ENCODE assay signal across 27 mouse cellular contexts in genomic region chr19:55720409-55721092, GRCm38 (mm10). TPM values are rescaled to one million over a fixed set of nuclear protein-coding genes. Genes with fewer than 3 reads are reported as not detected.
A peak's percentile ranks its signal among the peaks of the same experiment; 100 is the strongest.
DNase-seq lines count a peak whose midpoint lies in the region; TF ChIP-seq lines count a peak whose summit lies in the region.
"Had no signal": no experiment of that assay in that cellular context is flagged by ENCODE, and none has a peak within 500 bp of the region (broad histone marks: within the 10 kb centered on the region; RNA-seq: fewer than 3 reads in every experiment).

No protein-coding gene starts in this region.

- no peaks in the 10 kb centered on the region for H3K79me2 ChIP-seq in C2C12 (ENCODE audit: control insufficient read depth, insufficient read depth)
- H3K79me2 ChIP-seq in myocyte (ENCODE audit: control insufficient read depth, insufficient read depth), result no peaks in the 10 kb centered on the region

- TF ChIP-seq CTCF in gastrocnemius, adult 2 months (IDR thresholded peaks at IDR 0.05), result no peak; the same call in 1 of the 2 replicates
- no peak for TF ChIP-seq CTCF in C2C12 (IDR thresholded peaks at IDR 0.05; ENCODE audit: control insufficient read depth, insufficient read depth, insufficient read length)
- no peak for TF ChIP-seq CTCF in ES-Bruce4 (IDR thresholded peaks at IDR 0.05; ENCODE audit: low read depth, low read length)

- TF ChIP-seq POLR2A in ES-Bruce4 (IDR thresholded peaks at IDR 0.05; ENCODE audit: insufficient read depth, low read length) (no peak), myocyte (IDR thresholded peaks at IDR 0.05; ENCODE audit: insufficient read length, low read depth) (no peak)

- intact Hi-C loops in gastrocnemius, adult 2 months (cut with DNase I), result no loop called here
- intact Hi-C loops in gastrocnemius, postnatal 36 days (cut with DNase I), result no loop called here

- no peak for DNase-seq in gastrocnemius, adult 2 months
- no peak for DNase-seq in gastrocnemius, postnatal 36 days
- DNase-seq in adrenal gland, adult 18-20 months (ENCODE audit: low spot score in 2 of 2), result no peak
- no peak for DNase-seq in right cerebral cortex, adult 2 months (ENCODE audit: low spot score in 2 of 2)
- DNase-seq: adrenal gland, adult 2 months; adrenal gland, postnatal 14 days; cerebellum, adult 11 months; cerebellum, adult 2 months; cerebellum, adult 9-11 months; cerebellum, postnatal 36 days; embryo, embryonic 11 days; heart, adult 18-20 months; heart, postnatal 10 days; heart, postnatal 36 days had no signal

- H3K9me3 ChIP-seq in ES-Bruce4 (replicated peaks; ENCODE audit: control insufficient read depth, insufficient read depth, low read length, poor library complexity, severe bottlenecking), result no peaks in the 10 kb centered on the region
- H3K9me3 ChIP-seq: embryonic facial prominence, embryonic 10.5 days; embryonic facial prominence, embryonic 13.5 days; forebrain, embryonic 12.5 days; forebrain, embryonic 15.5 days; heart, embryonic 15.5 days; hindbrain, embryonic 10.5 days; hindbrain, embryonic 13.5 days; intestine, embryonic 15.5 days had no signal

- H3K27ac ChIP-seq in gastrocnemius, adult 2 months, result no peak overlapping the region
- no peak overlapping the region for H3K27ac ChIP-seq in ES-Bruce4 (ENCODE audit: insufficient read depth, low read length)
- H3K27ac ChIP-seq: embryonic facial prominence, embryonic 10.5 days; embryonic facial prominence, embryonic 13.5 days; forebrain, embryonic 12.5 days; forebrain, embryonic 15.5 days; heart, embryonic 15.5 days; hindbrain, embryonic 10.5 days; hindbrain, embryonic 13.5 days; intestine, embryonic 15.5 days had no signal

- TF ChIP-seq EP300 in ES-Bruce4 (IDR thresholded peaks at IDR 0.05; ENCODE audit: insufficient read depth, low read depth, low read length), result no peak

- H3K4me2 ChIP-seq in myocyte (ENCODE audit: low read depth), result peak overlapping the region; percentile 86
- H3K4me2 ChIP-seq: embryonic facial prominence, embryonic 13.5 days; forebrain, embryonic 12.5 days; forebrain, embryonic 15.5 days; heart, embryonic 12.5 days; heart, embryonic 15.5 days; hindbrain, embryonic 13.5 days; intestine, embryonic 15.5 days had no signal

- H3K4me3 ChIP-seq in gastrocnemius, adult 2 months, result peak overlapping the region; percentile 23
- H3K4me3 ChIP-seq in C2C12 (ENCODE audit: insufficient read depth, poor library complexity, severe bottlenecking), result no peak overlapping the region
- peak overlapping the region; percentile 10; the same call in 1 of the 2 replicates for H3K4me3 ChIP-seq in ES-Bruce4 (ENCODE audit: low read depth, low read length)
- peak overlapping the region; percentile 8 for H3K4me3 ChIP-seq in myocyte
- H3K4me3 ChIP-seq: embryonic facial prominence, embryonic 10.5 days; embryonic facial prominence, embryonic 13.5 days; erythroblast, embryonic 14.5 days; forebrain, embryonic 12.5 days; forebrain, embryonic 15.5 days; heart, embryonic 12.5 days; heart, embryonic 15.5 days; hindbrain, embryonic 10.5 days; hindbrain, embryonic 13.5 days; intestine, embryonic 15.5 days had no signal

- H3K79me3 ChIP-seq in C2C12 (ENCODE audit: low read depth), result no peaks in the 10 kb centered on the region

- H3K36me3 ChIP-seq in C2C12 (ENCODE audit: control insufficient read depth, insufficient read depth), result no peaks in the 10 kb centered on the region
- no peaks in the 10 kb centered on the region for H3K36me3 ChIP-seq in ES-Bruce4 (ENCODE audit: control insufficient read depth, insufficient read depth, low read length, poor library complexity, severe bottlenecking)
- no peaks in the 10 kb centered on the region for H3K36me3 ChIP-seq in myocyte (ENCODE audit: control insufficient read depth, insufficient read depth)
- H3K36me3 ChIP-seq: embryonic facial prominence, embryonic 10.5 days; embryonic facial prominence, embryonic 13.5 days; forebrain, embryonic 12.5 days; forebrain, embryonic 15.5 days; heart, embryonic 12.5 days; heart, embryonic 15.5 days; hindbrain, embryonic 10.5 days; hindbrain, embryonic 13.5 days; intestine, embryonic 15.5 days had no signal

- H3K27me3 ChIP-seq in C2C12 (ENCODE audit: control insufficient read depth, insufficient read depth, insufficient read length), result no peaks in the 10 kb centered on the region
- H3K27me3 ChIP-seq in ES-Bruce4 (ENCODE audit: control insufficient read depth, insufficient read depth, low read length, poor library complexity, severe bottlenecking), result no peaks in the 10 kb centered on the region
- H3K27me3 ChIP-seq in myocyte (ENCODE audit: control insufficient read depth, insufficient read depth, insufficient read length), result no peaks in the 10 kb centered on the region
- H3K27me3 ChIP-seq: embryonic facial prominence, embryonic 13.5 days; forebrain, embryonic 15.5 days; heart, embryonic 12.5 days; heart, embryonic 15.5 days; intestine, embryonic 15.5 days had no signal

- H3K4me1 ChIP-seq in ES-Bruce4 (ENCODE audit: control insufficient read depth, insufficient read depth, low read length), result peaks cover 10% of the 10 kb centered on the region
- H3K4me1 ChIP-seq: forebrain, embryonic 15.5 days had no signal

- H3K9ac ChIP-seq in ES-Bruce4 (ENCODE audit: low read depth, poor library complexity, severe bottlenecking), result peak overlapping the region; percentile 20; the same call in 1 of the 2 replicates
- H3K9ac ChIP-seq: embryonic facial prominence, embryonic 13.5 days; forebrain, embryonic 12.5 days; forebrain, embryonic 15.5 days; heart, embryonic 12.5 days; heart, embryonic 15.5 days; hindbrain, embryonic 13.5 days; intestine, embryonic 15.5 days had no signal

- peak overlapping the region; percentile 25 for H3ac ChIP-seq in C2C12 (ENCODE audit: control insufficient read depth, insufficient read length, low read depth)
- H3ac ChIP-seq in myocyte (ENCODE audit: control insufficient read depth, insufficient read length), result no peak overlapping the region

TF ChIP-seq in C2C12, 6 proteins besides CTCF, POLR2A, EP300 and RAD21:
- peak; percentile 49 for TF ChIP-seq MAX (IDR thresholded peaks at IDR 0.05)
- TF ChIP-seq MYOD1 (IDR thresholded peaks at IDR 0.05; ENCODE audit: control insufficient read depth, insufficient read length, low read depth), result peak; percentile 99
- no peak for TF ChIP-seq USF1 (IDR thresholded peaks at IDR 0.05; ENCODE audit: low read depth)
- TF ChIP-seq CEBPB (IDR thresholded peaks at IDR 0.05; ENCODE audit: low read depth), result peak; percentile 45
- TF ChIP-seq MYOG (IDR thresholded peaks at IDR 0.05; ENCODE audit: control insufficient read depth, extremely low read depth, insufficient read length), result no peak
- TF ChIP-seq FOSL1 (IDR thresholded peaks at IDR 0.05; ENCODE audit: insufficient read depth, low read length, poor library complexity, severe bottlenecking), result no peak
TF ChIP-seq in C2C12: peak in this region for 3.

TF ChIP-seq in myocyte, 11 proteins besides CTCF, POLR2A, EP300 and RAD21:
- TF ChIP-seq MYOD1 (IDR thresholded peaks at IDR 0.05; ENCODE audit: control insufficient read depth in 1 of 3, insufficient read length in 2 of 3, low read depth in 2 of 3), result peak; percentile 94 to 98 (median 96)
- TF ChIP-seq CEBPB (IDR thresholded peaks at IDR 0.05; ENCODE audit: insufficient read depth, poor library complexity, severe bottlenecking), result 0 out of 2 replicates have a peak, but pooled peaks have one; percentile 30
- TF ChIP-seq MYOG (IDR thresholded peaks at IDR 0.05; ENCODE audit: control insufficient read depth in 1 of 3, insufficient read depth in 1 of 3, insufficient read length in 2 of 3, low read depth in 2 of 3), result peak in 1 of 3 experiments; percentile 56
- no peak for TF ChIP-seq USF1 (IDR thresholded peaks at IDR 0.05; ENCODE audit: low read depth)
- no peak for TF ChIP-seq SRF (IDR thresholded peaks at IDR 0.05; ENCODE audit: control insufficient read depth, insufficient read length, low read depth)
- peak; percentile 23 for TF ChIP-seq TCF3 (IDR thresholded peaks at IDR 0.05; ENCODE audit: insufficient read length, low read depth)
- TF ChIP-seq MAX (IDR thresholded peaks at IDR 0.05; ENCODE audit: low read depth), result no peak
- TF ChIP-seq POLR2AphosphoS2 (IDR thresholded peaks at IDR 0.05; ENCODE audit: insufficient read length, low read depth), result no peak
- TF ChIP-seq TCF12 (IDR thresholded peaks at IDR 0.05; ENCODE audit: insufficient read depth, poor library complexity, severe bottlenecking), result peak; percentile 73
- TF ChIP-seq E2F4 (IDR thresholded peaks at IDR 0.05; ENCODE audit: insufficient read depth), result no peak
- no peak for TF ChIP-seq REST (IDR thresholded peaks at IDR 0.05; ENCODE audit: insufficient read depth, insufficient read length)

RNA-seq across cellular contexts. Expression of gene Tcf7l2, which starts 21.1 kb away (rescaled TPM):
- 10 to 100 TPM; 10.3 to 11.0 TPM for total RNA-seq in gastrocnemius, adult 2 months (2021)
- total RNA-seq in gastrocnemius, postnatal 36 days (2021), result 1 to 10 TPM; 6.6 to 9.7 TPM
- polyA plus RNA-seq in C2C12 (2012; fragmentation: generic; extraction: Trizol) (10.3 TPM), ES-Bruce4 (2011; ENCODE audit: insufficient read depth, insufficient read length, low read depth, missing spikeins) (23.8 and 29.0 TPM in 2 replicates), myocyte (2012; fragmentation: generic; extraction: Trizol) (5.4 TPM)
- 10 to 100 TPM; 16.0 to 17.3 TPM for total RNA-seq in adrenal gland, adult 18-20 months (2021)
